Mouse (Mus musculus) neutrophil, adult 83 days (primary cell): Measurements from ENCODE around the gene Lmod1. TPM values are rescaled to one million over a fixed set of nuclear protein-coding genes. Genes with fewer than 3 reads are reported as not detected.

Experiments
- total RNA-seq, 2 experiments: library from RNA; stranded (reverse); gene quantifications; one replicate each; pipeline ENCODE4 v1.2.4; 2023

Gene Lmod1
- not detected for total RNA-seq

GRCm38 (mm10) chr1:135324571-135324970 lies at the start of gene Lmod1:
Gene Lmod1, plus strand, starts transcription at chr1:135324807.

GRCm38 (mm10) chr1:135283826-135284291 lies 40.7 kb upstream of the Lmod1 start, which contains the start of gene Rnpep:
Gene Rnpep, minus strand, starts transcription at chr1:135284084.

GRCm38 (mm10) chr1:135313284-135314031 lies 11.1 kb upstream of the Lmod1 start, which contains the start of gene Timm17a:
Gene Timm17a, minus strand, starts transcription at chr1:135313778.

GRCm38 (mm10) chr1:135374868-135375581 lies 50.4 kb downstream of the Lmod1 start, which contains the start of gene Shisa4:
Gene Shisa4, minus strand, starts transcription at chr1:135375237.

Other genes with a start within 250 kb of the Lmod1 start
- not detected for gene Lgr6, start 219.5 kb upstream of the Lmod1 start, total RNA-seq
- gene Ptpn7, start 192.1 kb upstream of the Lmod1 start, total RNA-seq: 10 to 100 TPM; 60.2 to 62.5 TPM
- 10 to 100 TPM; 85.1 to 85.3 TPM for gene Arl8a, start 178.0 kb upstream of the Lmod1 start, total RNA-seq
- gene Gpr37l1, start 157.1 kb upstream of the Lmod1 start, total RNA-seq: not detected
- gene Elf3, start 66.2 kb upstream of the Lmod1 start, total RNA-seq: not detected
- gene Rnpep, start 40.7 kb upstream of the Lmod1 start, total RNA-seq: 100 to 1,000 TPM; 152 to 164 TPM
- 10 to 100 TPM; 28.7 to 35.1 TPM for gene Timm17a, start 11.0 kb upstream of the Lmod1 start, total RNA-seq
- gene Shisa4, start 50.4 kb downstream of the Lmod1 start, total RNA-seq: 1 to 10 TPM in 1 of 2 experiments, under 1 TPM in 1; 0.46 to 1.0 TPM
- gene Ipo9, start 105.7 kb downstream of the Lmod1 start, total RNA-seq: 10 to 100 TPM; 48.8 to 56.4 TPM